Mouse (Mus musculus) spleen, postnatal 0 days (tissue): ENCODE results near the gene Skp2. TPM values are rescaled to one million over a fixed set of nuclear protein-coding genes. Genes with fewer than 3 reads are reported as not detected.

Experiments
- polyA plus RNA-seq: library from polyadenylated mRNA; unstranded; fragments of >200 nt; fragmentation: Nextera tagmentation; extraction: Ambion mirVana; gene quantifications from 2 replicates; pipeline ENCODE4 v1.2.1, GENCODE M21; 2015

Skp2 gene
- polyA plus RNA-seq: 17.0 and 17.3 TPM in 2 replicates

DNA sequence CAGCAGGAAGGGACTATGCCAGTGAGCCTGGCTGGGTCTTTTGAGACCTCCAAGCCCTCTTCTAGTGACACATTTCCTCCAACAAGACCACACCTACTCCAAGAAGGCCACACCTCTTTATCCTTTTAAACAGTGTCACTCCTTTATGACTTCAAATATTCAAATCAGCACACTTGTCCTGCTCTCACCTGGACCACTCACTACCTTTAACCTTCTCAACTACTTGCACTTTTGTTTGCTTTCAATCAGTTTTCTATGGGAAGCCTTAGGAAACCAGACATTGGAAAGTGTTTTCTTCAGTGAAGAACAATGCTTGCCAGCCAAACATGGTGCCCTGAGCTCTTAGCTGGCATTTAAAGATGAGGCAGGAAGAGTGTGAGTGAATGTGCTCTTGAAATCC is at the start of gene Skp2:
TSS of gene Skp2 (minus strand) at position 101 of the 400 bp plus-strand sequence.

GRCm38 (mm10) chr15:9140252-9140680 is 15.0 kb downstream of the Skp2 start, which contains the start of gene Lmbrd2:
Lmbrd2 (plus strand) TSS chr15:9140550.

GRCm38 (mm10) chr15:9070912-9071555 is 84.2 kb downstream of the Skp2 start, which contains the start of gene Nadk2:
Nadk2 (plus strand) TSS chr15:9071260.

Other genes with a start within 250 kb of the Skp2 start
- 0.10 and 0.11 TPM in 2 replicates for gene Ranbp3l, start 187.5 kb downstream of the Skp2 start, polyA plus RNA-seq
- 63.5 and 65.8 TPM in 2 replicates for gene Nadk2, start 84.2 kb downstream of the Skp2 start, polyA plus RNA-seq
- 1.3 and 2.6 TPM in 2 replicates for gene Lmbrd2, start 14.9 kb downstream of the Skp2 start, polyA plus RNA-seq
- gene Ugt3a1, start 121.5 kb upstream of the Skp2 start, polyA plus RNA-seq: not detected in 2 replicates
- not detected in 2 replicates for gene Ugt3a2, start 180.1 kb upstream of the Skp2 start, polyA plus RNA-seq